Mouse (Mus musculus) urinary bladder, postnatal 14 days (tissue): ENCODE results near the gene Rdm1.

Source experiments
- DNase-seq: peaks from one replicate; pipeline ENCODE4 v3.0.0; 2021; ENCODE audit warnings: low spot score

Rdm1 gene

GRCm38 (mm10) chr11:101680634-101681325, 53.8 kb downstream of the Rdm1 start:
- no peak for DNase-seq

DNA sequence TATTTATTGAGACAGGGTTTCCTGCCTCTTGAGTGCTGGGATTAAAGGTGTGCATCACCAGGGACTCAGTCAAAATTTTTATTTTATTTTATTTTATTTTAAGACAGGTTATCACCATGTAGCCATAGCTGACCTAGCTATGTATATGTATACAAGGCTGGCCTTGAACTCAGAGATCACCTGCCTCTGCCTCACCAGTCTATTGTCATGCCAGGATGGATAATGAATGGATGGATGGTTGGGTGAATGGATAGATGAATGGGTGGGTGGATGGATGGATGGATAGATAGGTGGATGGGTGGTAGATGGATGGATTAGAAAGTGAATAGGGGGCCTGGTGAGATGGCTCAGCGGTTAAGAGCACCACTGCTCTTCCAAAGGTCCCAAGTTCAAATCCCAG, 55.0 kb downstream of the Rdm1 start:
- DNase-seq = no peak

DNA sequence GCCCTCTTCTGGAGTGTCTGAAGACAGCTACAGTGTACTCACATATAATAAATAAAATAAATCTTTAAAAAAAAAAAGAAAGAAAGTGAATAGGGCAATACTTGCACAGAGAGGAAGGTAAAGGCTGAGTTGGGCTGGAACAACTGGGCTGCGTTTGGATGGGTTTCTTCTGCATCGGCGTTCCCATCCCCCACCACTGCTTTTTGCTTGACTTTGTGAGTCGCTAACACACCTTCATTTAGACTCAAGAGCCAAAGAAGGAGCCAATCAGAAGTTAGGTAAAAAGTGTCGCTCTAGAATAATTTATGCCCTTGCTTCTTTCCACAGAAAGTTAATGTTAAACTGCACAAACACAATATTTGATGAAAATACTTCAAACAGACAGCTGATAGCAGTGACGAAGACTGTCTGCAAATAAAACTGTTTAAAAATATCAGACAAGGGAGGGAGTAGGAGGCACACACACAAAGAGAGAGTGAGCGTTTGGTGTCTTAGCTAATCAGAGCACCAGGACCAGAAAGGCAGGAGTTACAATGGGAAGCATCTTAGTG, 55.5 kb downstream of the Rdm1 start:
- no peak for DNase-seq
